Mouse (Mus musculus) small intestine, adult 2 months (tissue): ENCODE results near the gene Erbb3.
"Not testable (repeated sequence)": the region's sequence is repeated elsewhere in the genome, so short reads cannot be mapped to it uniquely, and the experiment has no call there.

Experiments used
- CTCF ChIP-seq: fragments of 200-500 bp; IDR thresholded peaks from 2 replicates; pipeline ENCODE4 v1.5.1; 2012; ENCODE audit warnings: low read depth, mild to moderate bottlenecking, control low read depth, inconsistent platforms, low read length, moderate library complexity, mixed read lengths; ENCODE audit not compliant: insufficient replicate concordance, insufficient read length; ENCODE audit errors: extremely low read depth
- POLR2A ChIP-seq: fragments of 200-500 bp; IDR thresholded peaks from 2 replicates; pipeline ENCODE4 v1.6.1; 2012; ENCODE audit warnings: low read depth, mild to moderate bottlenecking, control low read depth, inconsistent platforms, low read length, moderate library complexity

GRCm38 (mm10) chr10:128549682-128550057 is 39.8 kb downstream of the Erbb3 start:
- not testable (repeated sequence) for TF ChIP-seq POLR2A, CTCF
